Mouse (Mus musculus): ENCODE measurements around the gene 1700011L22Rik. TPM values are rescaled to one million over a fixed set of nuclear protein-coding genes. Genes with fewer than 3 reads are reported as not detected.

Gene 1700011L22Rik
- polyA plus RNA-seq, 1 experiment from 2014 or later: not detected

GRCm38 (mm10) chr8:79288250-79288649 lies 39.9 kb upstream of the 1700011L22Rik start:
- DNase-seq (ENCODE audit: low spot score) (no peak), ATAC-seq (replicated peaks; ENCODE audit: low FRiP score) (no peak)
- Histone ChIP-seq H3K27ac (ENCODE audit: low read depth, low read length) (no peak overlapping the region), H3K4me2 (ENCODE audit: low read depth, low read length, severe bottlenecking) (no peak overlapping the region), H3K27me3 (ENCODE audit: control insufficient read depth, insufficient read depth, low read length) (no peaks in the 10 kb centered on the region), H3K36me3 (ENCODE audit: control insufficient read depth, insufficient read depth, low read length) (no peaks in the 10 kb centered on the region), H3K9ac (ENCODE audit: low read length) (no peak overlapping the region), H3K4me3 (ENCODE audit: low read depth, low read length) (no peak overlapping the region), H3K9me3 (ENCODE audit: control insufficient read depth, low read length) (no peaks in the 10 kb centered on the region), H3K4me1 (replicated peaks; ENCODE audit: control insufficient read depth, insufficient read depth, low read length) (no peaks in the 10 kb centered on the region)
- WGBS: 89% methylated on average over 4 of the region's 4 CpGs

GRCm38 (mm10) chr8:79286424-79286823 lies 38.1 kb upstream of the 1700011L22Rik start:
- Histone ChIP-seq H3K36me3 (ENCODE audit: control insufficient read depth, insufficient read depth, low read length) (no peaks in the 10 kb centered on the region), H3K27ac (ENCODE audit: low read depth, low read length) (no peak overlapping the region), H3K27me3 (ENCODE audit: control insufficient read depth, insufficient read depth, low read length) (no peaks in the 10 kb centered on the region), H3K4me2 (ENCODE audit: low read depth, low read length, severe bottlenecking) (no peak overlapping the region), H3K9ac (ENCODE audit: low read length) (no peak overlapping the region), H3K4me1 (replicated peaks; ENCODE audit: control insufficient read depth, insufficient read depth, low read length) (no peaks in the 10 kb centered on the region), H3K9me3 (ENCODE audit: control insufficient read depth, low read length) (no peaks in the 10 kb centered on the region), H3K4me3 (ENCODE audit: low read depth, low read length) (no peak overlapping the region)
- WGBS: 88% methylated on average over 3 of the region's 3 CpGs
- DNase-seq (ENCODE audit: low spot score): no peak
- ATAC-seq (replicated peaks; ENCODE audit: low FRiP score): no peak

DNA sequence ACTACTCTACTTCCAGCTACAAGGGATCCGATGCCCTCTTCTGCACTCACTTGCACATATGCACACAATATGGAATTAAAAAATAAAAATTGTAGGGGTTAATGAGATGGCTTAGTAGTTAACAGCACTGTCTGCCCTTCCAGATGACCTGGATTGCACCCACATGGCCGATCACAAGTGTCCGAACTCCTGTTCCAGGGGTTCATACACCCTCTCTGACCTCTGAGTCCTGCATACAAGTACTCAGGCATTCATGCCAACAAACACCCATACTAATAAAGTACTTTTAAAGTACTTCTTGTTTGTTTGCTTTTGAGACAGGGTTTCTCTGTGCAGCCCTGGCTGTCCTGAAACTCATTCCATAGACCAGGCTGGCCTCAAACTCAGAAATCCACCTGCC lies 36.3 kb upstream of the 1700011L22Rik start:
- ATAC-seq (replicated peaks; ENCODE audit: low FRiP score) (no peak), DNase-seq (ENCODE audit: low spot score) (no peak)
- Histone ChIP-seq H3K36me3 (ENCODE audit: control insufficient read depth, insufficient read depth, low read length) (no peaks in the 10 kb centered on the region), H3K9me3 (ENCODE audit: control insufficient read depth, low read length) (no peaks in the 10 kb centered on the region), H3K9ac (ENCODE audit: low read length) (no peak overlapping the region), H3K4me3 (ENCODE audit: low read depth, low read length) (no peak overlapping the region), H3K4me1 (replicated peaks; ENCODE audit: control insufficient read depth, insufficient read depth, low read length) (no peaks in the 10 kb centered on the region), H3K27me3 (ENCODE audit: control insufficient read depth, insufficient read depth, low read length) (no peaks in the 10 kb centered on the region), H3K4me2 (ENCODE audit: low read depth, low read length, severe bottlenecking) (no peak overlapping the region), H3K27ac (ENCODE audit: low read depth, low read length) (no peak overlapping the region)
- WGBS: 93% methylated on average over 3 of the region's 3 CpGs

GRCm38 (mm10) chr8:79281376-79281890 lies 33.1 kb upstream of the 1700011L22Rik start:
- no peak for ATAC-seq (replicated peaks; ENCODE audit: low FRiP score)
- H3K4me3 ChIP-seq (ENCODE audit: low read depth, low read length): no peak overlapping the region
- WGBS: 93% methylated on average over 6 of the region's 6 CpGs

DNA sequence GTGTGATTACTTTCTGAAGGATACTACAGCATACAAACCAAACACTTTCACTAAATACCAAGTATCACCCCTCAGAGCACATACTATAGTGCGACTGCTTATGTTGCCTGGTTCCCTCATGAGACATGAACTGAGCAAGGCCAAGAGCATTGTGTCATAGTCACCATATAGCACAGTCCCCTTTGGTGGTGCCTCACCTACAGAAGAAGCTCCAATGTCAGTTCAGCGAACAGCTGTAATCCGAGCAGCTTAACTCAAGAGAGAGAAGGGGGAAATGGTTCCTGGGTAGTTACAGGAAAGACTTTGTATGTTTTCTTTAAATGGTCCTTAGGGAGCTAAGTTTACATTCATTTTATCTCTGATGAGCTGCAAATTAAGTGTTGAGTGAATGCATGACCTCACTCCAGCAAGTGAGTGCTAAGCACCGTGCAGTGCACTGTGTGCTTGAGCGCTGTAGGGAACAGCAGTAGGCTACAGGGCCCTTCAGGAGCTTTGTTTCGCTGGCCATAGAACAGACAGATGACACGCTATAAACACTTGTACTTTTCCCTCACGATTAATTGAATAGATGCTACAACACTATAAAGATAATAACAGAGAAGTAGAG lies 29.0 kb upstream of the 1700011L22Rik start:
- Histone ChIP-seq H3K4me3 (ENCODE audit: low read depth, low read length) (no peak overlapping the region), H3K36me3 (ENCODE audit: control insufficient read depth, insufficient read depth, low read length) (no peaks in the 10 kb centered on the region; the same call in 1 of the 2 replicates)
- 86% methylated on average over 8 of the region's 8 CpGs for WGBS

More at GRCm38 (mm10) chr8:79281376-79281890, 33.1 kb upstream of the 1700011L22Rik start:
- H3K9ac ChIP-seq (ENCODE audit: low read length): no peak overlapping the region
- H3K4me1 ChIP-seq (replicated peaks; ENCODE audit: control insufficient read depth, insufficient read depth, low read length): no peaks in the 10 kb centered on the region
- no peaks in the 10 kb centered on the region for H3K36me3 ChIP-seq (ENCODE audit: control insufficient read depth, insufficient read depth, low read length)
- no peak overlapping the region for H3K27ac ChIP-seq (ENCODE audit: low read depth, low read length)
- no peak for DNase-seq (ENCODE audit: low spot score)
- H3K27me3 ChIP-seq (ENCODE audit: control insufficient read depth, insufficient read depth, low read length): no peaks in the 10 kb centered on the region
- no peaks in the 10 kb centered on the region for H3K9me3 ChIP-seq (ENCODE audit: control insufficient read depth, low read length)
- no peak overlapping the region for H3K4me2 ChIP-seq (ENCODE audit: low read depth, low read length, severe bottlenecking)

DNA sequence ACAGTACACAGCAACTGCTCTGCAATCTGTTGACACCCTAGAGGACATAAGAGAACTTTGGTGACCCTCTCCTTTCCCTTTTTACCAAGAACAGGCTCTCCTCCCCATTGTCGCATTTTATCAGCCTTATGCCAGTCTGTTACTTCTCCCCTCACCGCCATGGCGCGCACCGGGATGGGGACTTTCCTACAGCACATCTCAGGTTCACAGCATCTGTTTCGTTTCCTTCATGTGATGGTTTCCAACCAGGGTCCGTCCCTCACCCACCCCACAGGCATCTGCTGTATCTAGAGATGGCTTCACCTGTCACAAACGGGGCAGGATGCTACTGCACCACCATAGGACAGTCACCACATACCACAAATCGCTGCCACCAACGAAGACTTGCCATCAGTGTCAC lies 26.6 kb upstream of the 1700011L22Rik start:
- WGBS: 93% methylated on average over 10 of the region's 10 CpGs
- ATAC-seq (replicated peaks; ENCODE audit: low FRiP score): no peak

More for the DNA sequence above, 29.0 kb upstream of the 1700011L22Rik start:
- Histone ChIP-seq H3K27ac (ENCODE audit: low read depth, low read length) (no peak overlapping the region), H3K9me3 (ENCODE audit: control insufficient read depth, low read length) (no peaks in the 10 kb centered on the region), H3K9ac (ENCODE audit: low read length) (no peak overlapping the region), H3K27me3 (ENCODE audit: control insufficient read depth, insufficient read depth, low read length) (no peaks in the 10 kb centered on the region), H3K4me1 (replicated peaks; ENCODE audit: control insufficient read depth, insufficient read depth, low read length) (no peaks in the 10 kb centered on the region), H3K4me2 (ENCODE audit: low read depth, low read length, severe bottlenecking) (no peak overlapping the region)
- ATAC-seq (replicated peaks; ENCODE audit: low FRiP score) (no peak), DNase-seq (ENCODE audit: low spot score) (no peak)

DNA sequence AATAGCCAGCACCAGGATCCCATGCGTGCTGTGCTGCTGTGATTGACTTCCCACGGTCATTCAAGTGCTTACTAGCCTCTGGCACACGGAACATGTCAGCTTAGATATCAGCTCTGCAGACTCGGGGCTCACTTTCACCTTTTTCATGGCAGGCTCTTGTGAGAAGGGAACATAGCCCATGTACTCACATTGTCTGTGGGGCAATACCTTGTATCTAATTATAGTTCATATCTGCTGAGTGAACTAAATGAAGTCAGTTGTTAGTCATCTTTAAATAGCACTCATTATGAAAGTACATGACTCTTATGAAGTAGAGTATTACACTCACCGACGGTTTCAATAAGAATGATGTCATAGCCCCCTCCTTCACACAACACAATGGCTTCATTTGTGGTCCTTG lies 25.4 kb upstream of the 1700011L22Rik start:
- 90% methylated on average over 6 of the region's 6 CpGs for whole genome bisulfite sequencing
- Histone ChIP-seq H3K27me3 (ENCODE audit: control insufficient read depth, insufficient read depth, low read length) (no peaks in the 10 kb centered on the region), H3K9ac (ENCODE audit: low read length) (no peak overlapping the region), H3K4me1 (replicated peaks; ENCODE audit: control insufficient read depth, insufficient read depth, low read length) (no peaks in the 10 kb centered on the region), H3K9me3 (ENCODE audit: control insufficient read depth, low read length) (no peaks in the 10 kb centered on the region), H3K4me3 (ENCODE audit: low read depth, low read length) (no peak overlapping the region), H3K36me3 (ENCODE audit: control insufficient read depth, insufficient read depth, low read length) (no peaks in the 10 kb centered on the region; the same call in 1 of the 2 replicates), H3K4me2 (ENCODE audit: low read depth, low read length, severe bottlenecking) (no peak overlapping the region), H3K27ac (ENCODE audit: low read depth, low read length) (no peak overlapping the region)
- DNase-seq (ENCODE audit: low spot score): no peak
- ATAC-seq (replicated peaks; ENCODE audit: low FRiP score): no peak

More for the DNA sequence above, 26.6 kb upstream of the 1700011L22Rik start:
- no peak overlapping the region for H3K27ac ChIP-seq (ENCODE audit: low read depth, low read length)
- H3K36me3 ChIP-seq (ENCODE audit: control insufficient read depth, insufficient read depth, low read length): no peaks in the 10 kb centered on the region; the same call in 1 of the 2 replicates
- H3K4me2 ChIP-seq (ENCODE audit: low read depth, low read length, severe bottlenecking): no peak overlapping the region
- no peaks in the 10 kb centered on the region for H3K4me1 ChIP-seq (replicated peaks; ENCODE audit: control insufficient read depth, insufficient read depth, low read length)
- no peak overlapping the region for H3K4me3 ChIP-seq (ENCODE audit: low read depth, low read length)
- no peaks in the 10 kb centered on the region for H3K27me3 ChIP-seq (ENCODE audit: control insufficient read depth, insufficient read depth, low read length)
- no peak for DNase-seq (ENCODE audit: low spot score)
- H3K9me3 ChIP-seq (ENCODE audit: control insufficient read depth, low read length): no peaks in the 10 kb centered on the region
- no peak overlapping the region for H3K9ac ChIP-seq (ENCODE audit: low read length)

- no peak overlapping the region for H3K9ac ChIP-seq (ENCODE audit: low read length)
- WGBS: 79% methylated on average over 4 of the region's 4 CpGs
- H3K36me3 ChIP-seq (ENCODE audit: control insufficient read depth, insufficient read depth, low read length): no peaks in the 10 kb centered on the region; the same call in 1 of the 2 replicates
- H3K27ac ChIP-seq (ENCODE audit: low read depth, low read length): no peak overlapping the region
- H3K4me1 ChIP-seq (replicated peaks; ENCODE audit: control insufficient read depth, insufficient read depth, low read length): no peaks in the 10 kb centered on the region
- ATAC-seq (replicated peaks; ENCODE audit: low FRiP score) (no peak), DNase-seq (ENCODE audit: low spot score) (no peak)
- no peak overlapping the region for H3K4me3 ChIP-seq (ENCODE audit: low read depth, low read length)
- no peaks in the 10 kb centered on the region for H3K9me3 ChIP-seq (ENCODE audit: control insufficient read depth, low read length)
- H3K4me2 ChIP-seq (ENCODE audit: low read depth, low read length, severe bottlenecking): no peak overlapping the region
- H3K27me3 ChIP-seq (ENCODE audit: control insufficient read depth, insufficient read depth, low read length): no peaks in the 10 kb centered on the region
These were observed 24.3 kb upstream of the 1700011L22Rik start for GRCm38 (mm10) chr8:79272676-79273075.

GRCm38 (mm10) chr8:79268921-79269320 lies 20.6 kb upstream of the 1700011L22Rik start:
- WGBS: 92% methylated on average over 7 of the region's 7 CpGs
- Histone ChIP-seq H3K9ac (ENCODE audit: low read length) (no peak overlapping the region), H3K4me3 (ENCODE audit: low read depth, low read length) (no peak overlapping the region), H3K4me1 (replicated peaks; ENCODE audit: control insufficient read depth, insufficient read depth, low read length) (no peaks in the 10 kb centered on the region), H3K36me3 (ENCODE audit: control insufficient read depth, insufficient read depth, low read length) (no peaks in the 10 kb centered on the region; the same call in 1 of the 2 replicates), H3K27me3 (ENCODE audit: control insufficient read depth, insufficient read depth, low read length) (no peaks in the 10 kb centered on the region), H3K9me3 (ENCODE audit: control insufficient read depth, low read length) (no peaks in the 10 kb centered on the region), H3K4me2 (ENCODE audit: low read depth, low read length, severe bottlenecking) (no peak overlapping the region), H3K27ac (ENCODE audit: low read depth, low read length) (no peak overlapping the region)
- DNase-seq (ENCODE audit: low spot score): no peak
- no peak for ATAC-seq (replicated peaks; ENCODE audit: low FRiP score)

Data from forebrain, embryonic 11.5 days (tissue).